Mouse (Mus musculus): ENCODE data around the gene Rnft2. TPM values are rescaled to one million over a fixed set of nuclear protein-coding genes. Genes with fewer than 3 reads are reported as not detected.

Rnft2 gene
- polyA plus RNA-seq, 1 experiment from 2014 or later = 11.1 TPM

GRCm38 (mm10) chr5:118171665-118172064, 73.3 kb downstream of the Rnft2 start:
- Histone ChIP-seq H3K27ac (ENCODE audit: low read length) (no peak overlapping the region), H3K36me3 (ENCODE audit: control insufficient read depth, insufficient read depth) (no peaks in the 10 kb centered on the region), H3K4me2 (ENCODE audit: low read length) (peak overlapping the region; percentile 57), H3K4me1 (replicated peaks; ENCODE audit: control insufficient read depth, insufficient read depth, low read length) (peaks cover 32% of the 10 kb centered on the region), H3K27me3 (replicated peaks; ENCODE audit: control insufficient read depth, insufficient read depth, low read length) (peaks cover 53% of the 10 kb centered on the region), H3K9me3 (ENCODE audit: control insufficient read depth, low read length) (peaks cover 5% of the 10 kb centered on the region; the same call in 1 of the 2 replicates), H3K9ac (replicated peaks; ENCODE audit: low read depth, low read length) (peak overlapping the region; percentile 37), H3K4me3 (replicated peaks; ENCODE audit: low read length) (peak overlapping the region; percentile 40)
- under 1% methylated on average over 32 of the region's 36 CpGs for WGBS
- ATAC-seq = no peak

- Histone ChIP-seq H3K27ac (ENCODE audit: low read length) (no peak overlapping the region), H3K4me3 (replicated peaks; ENCODE audit: low read length) (peak overlapping the region; percentile 40), H3K4me1 (replicated peaks; ENCODE audit: control insufficient read depth, insufficient read depth, low read length) (peaks cover 32% of the 10 kb centered on the region), H3K27me3 (replicated peaks; ENCODE audit: control insufficient read depth, insufficient read depth, low read length) (peaks cover 53% of the 10 kb centered on the region), H3K36me3 (ENCODE audit: control insufficient read depth, insufficient read depth) (no peaks in the 10 kb centered on the region), H3K9ac (replicated peaks; ENCODE audit: low read depth, low read length) (no peak overlapping the region), H3K9me3 (ENCODE audit: control insufficient read depth, low read length) (peaks cover 5% of the 10 kb centered on the region; the same call in 1 of the 2 replicates), H3K4me2 (ENCODE audit: low read length) (peak overlapping the region; percentile 57)
- ATAC-seq = no peak
- under 1% methylated on average over 25 of the region's 25 CpGs for WGBS
These were observed 73.9 kb downstream of the Rnft2 start for GRCm38 (mm10) chr5:118170888-118171529.

GRCm38 (mm10) chr5:118169222-118170221, 75.4 kb downstream of the Rnft2 start:
- H3K27ac ChIP-seq (ENCODE audit: low read length) = no peak overlapping the region
- under 1% methylated on average over 113 of the region's 117 CpGs for WGBS
- peak overlapping the region; percentile 90 for H3K4me2 ChIP-seq (ENCODE audit: low read length)
- H3K4me3 ChIP-seq (replicated peaks; ENCODE audit: low read length) = peak overlapping the region; percentile 62
- H3K9ac ChIP-seq (replicated peaks; ENCODE audit: low read depth, low read length) = peak overlapping the region; percentile 64
- no peaks in the 10 kb centered on the region for H3K9me3 ChIP-seq (ENCODE audit: control insufficient read depth, low read length)
- H3K27me3 ChIP-seq (replicated peaks; ENCODE audit: control insufficient read depth, insufficient read depth, low read length) = peaks cover 51% of the 10 kb centered on the region
- peak; percentile 46 for ATAC-seq
- peaks cover 29% of the 10 kb centered on the region for H3K4me1 ChIP-seq (replicated peaks; ENCODE audit: control insufficient read depth, insufficient read depth, low read length)
- no peaks in the 10 kb centered on the region for H3K36me3 ChIP-seq (ENCODE audit: control insufficient read depth, insufficient read depth)

- no peak overlapping the region for H3K4me2 ChIP-seq (ENCODE audit: low read length)
- no peak overlapping the region for H3K9ac ChIP-seq (replicated peaks; ENCODE audit: low read depth, low read length)
- peak; percentile 37; the same call in 1 of the 2 replicates for ATAC-seq
- H3K9me3 ChIP-seq (ENCODE audit: control insufficient read depth, low read length) = no peaks in the 10 kb centered on the region
- no peak overlapping the region for H3K27ac ChIP-seq (ENCODE audit: low read length)
- H3K4me3 ChIP-seq (replicated peaks; ENCODE audit: low read length) = no peak overlapping the region
- H3K4me1 ChIP-seq (replicated peaks; ENCODE audit: control insufficient read depth, insufficient read depth, low read length) = peaks cover 24% of the 10 kb centered on the region
- 48% methylated on average over 8 of the region's 8 CpGs for WGBS
- H3K36me3 ChIP-seq (ENCODE audit: control insufficient read depth, insufficient read depth) = no peaks in the 10 kb centered on the region
- peaks cover 38% of the 10 kb centered on the region for H3K27me3 ChIP-seq (replicated peaks; ENCODE audit: control insufficient read depth, insufficient read depth, low read length)
These were observed 77.3 kb downstream of the Rnft2 start for GRCm38 (mm10) chr5:118167561-118167995.

GRCm38 (mm10) chr5:118165462-118165861, 79.5 kb downstream of the Rnft2 start:
- Histone ChIP-seq H3K4me2 (ENCODE audit: low read length) (no peak overlapping the region), H3K27me3 (replicated peaks; ENCODE audit: control insufficient read depth, insufficient read depth, low read length) (peaks cover 31% of the 10 kb centered on the region), H3K9ac (replicated peaks; ENCODE audit: low read depth, low read length) (no peak overlapping the region), H3K4me3 (replicated peaks; ENCODE audit: low read length) (no peak overlapping the region), H3K9me3 (ENCODE audit: control insufficient read depth, low read length) (no peaks in the 10 kb centered on the region), H3K27ac (ENCODE audit: low read length) (no peak overlapping the region), H3K36me3 (ENCODE audit: control insufficient read depth, insufficient read depth) (no peaks in the 10 kb centered on the region), H3K4me1 (replicated peaks; ENCODE audit: control insufficient read depth, insufficient read depth, low read length) (peaks cover 7% of the 10 kb centered on the region)
- ATAC-seq = no peak

- 60% methylated on average over 12 of the region's 12 CpGs for WGBS
- no peak within 1 kb of the TSS for H3K9ac ChIP-seq (replicated peaks; ENCODE audit: low read depth, low read length)
- H3K9me3 ChIP-seq (ENCODE audit: control insufficient read depth, low read length) = no peaks in the 10 kb centered on the region
- no peaks in the 10 kb centered on the region for H3K36me3 ChIP-seq (ENCODE audit: control insufficient read depth, insufficient read depth)
- no peak within 1 kb of the TSS for H3K4me3 ChIP-seq (replicated peaks; ENCODE audit: low read length)
- H3K27ac ChIP-seq (ENCODE audit: low read length) = no peak within 1 kb of the TSS
- no peak for ATAC-seq
- H3K27me3 ChIP-seq (replicated peaks; ENCODE audit: control insufficient read depth, insufficient read depth, low read length) = peaks cover 29% of the 10 kb centered on the region
- H3K4me1 ChIP-seq (replicated peaks; ENCODE audit: control insufficient read depth, insufficient read depth, low read length) = peaks cover 4% of the 10 kb centered on the region
- no peak within 1 kb of the TSS for H3K4me2 ChIP-seq (ENCODE audit: low read length)
These were observed 80.3 kb downstream of the Rnft2 start, which contains the start of gene Hrk for GRCm38 (mm10) chr5:118164581-118164980. Hrk (plus strand) TSS chr5:118164648.

- no peak overlapping the region for H3K9ac ChIP-seq (replicated peaks; ENCODE audit: low read depth, low read length)
- no peaks in the 10 kb centered on the region for H3K9me3 ChIP-seq (ENCODE audit: control insufficient read depth, low read length)
- ATAC-seq = no peak
- H3K27ac ChIP-seq (ENCODE audit: low read length) = no peak overlapping the region
- no peaks in the 10 kb centered on the region for H3K4me1 ChIP-seq (replicated peaks; ENCODE audit: control insufficient read depth, insufficient read depth, low read length)
- H3K27me3 ChIP-seq (replicated peaks; ENCODE audit: control insufficient read depth, insufficient read depth, low read length) = peaks cover 12% of the 10 kb centered on the region
- WGBS = 46% methylated on average over 4 of the region's 4 CpGs
- H3K4me3 ChIP-seq (replicated peaks; ENCODE audit: low read length) = no peak overlapping the region
- H3K36me3 ChIP-seq (ENCODE audit: control insufficient read depth, insufficient read depth) = no peaks in the 10 kb centered on the region
- no peak overlapping the region for H3K4me2 ChIP-seq (ENCODE audit: low read length)
These were observed 84.2 kb downstream of the Rnft2 start for GRCm38 (mm10) chr5:118160691-118161090.

GRCm38 (mm10) chr5:118156976-118157375, 87.9 kb downstream of the Rnft2 start:
- Histone ChIP-seq H3K4me2 (ENCODE audit: low read length) (no peak overlapping the region), H3K9ac (replicated peaks; ENCODE audit: low read depth, low read length) (no peak overlapping the region), H3K4me3 (replicated peaks; ENCODE audit: low read length) (no peak overlapping the region), H3K36me3 (ENCODE audit: control insufficient read depth, insufficient read depth) (no peaks in the 10 kb centered on the region), H3K9me3 (ENCODE audit: control insufficient read depth, low read length) (no peaks in the 10 kb centered on the region), H3K27ac (ENCODE audit: low read length) (no peak overlapping the region), H3K4me1 (replicated peaks; ENCODE audit: control insufficient read depth, insufficient read depth, low read length) (peaks cover 16% of the 10 kb centered on the region), H3K27me3 (replicated peaks; ENCODE audit: control insufficient read depth, insufficient read depth, low read length) (peaks cover 6% of the 10 kb centered on the region)
- no peak for ATAC-seq
- WGBS = 53% methylated on average over 4 of the region's 4 CpGs

GRCm38 (mm10) chr5:118155565-118155947, 89.4 kb downstream of the Rnft2 start:
- Histone ChIP-seq H3K27me3 (replicated peaks; ENCODE audit: control insufficient read depth, insufficient read depth, low read length) (no peaks in the 10 kb centered on the region; the same call in 1 of the 2 replicates), H3K27ac (ENCODE audit: low read length) (peak overlapping the region; percentile 53; the same call in 1 of the 2 replicates), H3K4me3 (replicated peaks; ENCODE audit: low read length) (peak overlapping the region; percentile 65), H3K36me3 (ENCODE audit: control insufficient read depth, insufficient read depth) (no peaks in the 10 kb centered on the region; the same call in 1 of the 2 replicates), H3K9me3 (ENCODE audit: control insufficient read depth, low read length) (no peaks in the 10 kb centered on the region), H3K9ac (replicated peaks; ENCODE audit: low read depth, low read length) (peak overlapping the region; percentile 75), H3K4me2 (ENCODE audit: low read length) (peak overlapping the region; percentile 80), H3K4me1 (replicated peaks; ENCODE audit: control insufficient read depth, insufficient read depth, low read length) (peaks cover 16% of the 10 kb centered on the region)
- ATAC-seq = peak; percentile 13; the same call in 1 of the 2 replicates
- WGBS = 27% methylated on average over 9 of the region's 9 CpGs
